Mouse (Mus musculus) lung, embryonic 14.5 days (tissue): Measurements from ENCODE around the gene Rhoj. TPM values are rescaled to one million over a fixed set of nuclear protein-coding genes. Genes with fewer than 3 reads are reported as not detected.
"Not testable (repeated sequence)": the region's sequence is repeated elsewhere in the genome, so short reads cannot be mapped to it uniquely, and the experiment has no call there.

Source experiments
- ATAC-seq: fragments of 200-750 bp; cut with Nextera tagmentation; 2 replicates; pipeline ENCODE4 v1.8.0; 2017; ENCODE audit warnings: mild to moderate bottlenecking, moderate TSS enrichment, moderate library complexity; ENCODE audit not compliant: insufficient read depth
- DNase-seq: peaks from one replicate; pipeline ENCODE4 v3.0.0-alpha.2; 2015
- H3K27ac ChIP-seq: fragments of 300-500 bp; sonication (generic); 2 replicates; pipeline ENCODE4 v1.5.1; 2014; ENCODE audit warnings: low read depth, mild to moderate bottlenecking, moderate library complexity
- H3K27me3 ChIP-seq: fragments of 300-500 bp; sonication (generic); 2 replicates; pipeline ENCODE4 v1.6.1; 2014; ENCODE audit warnings: low read length, control low read depth; ENCODE audit not compliant: insufficient read depth
- H3K36me3 ChIP-seq: fragments of 300-500 bp; sonication (generic); 2 replicates; pipeline ENCODE4 v1.6.1; 2014; ENCODE audit warnings: control low read depth; ENCODE audit not compliant: insufficient read depth
- H3K4me1 ChIP-seq: fragments of 300-500 bp; sonication (generic); 2 replicates; pipeline ENCODE4 v1.6.1; 2014; ENCODE audit warnings: antibody characterized with exemption, control low read depth; ENCODE audit not compliant: insufficient read depth
- H3K4me2 ChIP-seq: fragments of 300-500 bp; sonication (generic); 2 replicates; pipeline ENCODE4 v1.6.1; 2014; ENCODE audit warnings: mild to moderate bottlenecking
- H3K4me3 ChIP-seq: fragments of 300-500 bp; sonication (generic); 2 replicates; pipeline ENCODE4 v1.5.1; 2014; ENCODE audit warnings: low read depth, low read length
- H3K9ac ChIP-seq: fragments of 300-500 bp; sonication (generic); 2 replicates; pipeline ENCODE4 v1.6.1; 2014
- H3K9me3 ChIP-seq: fragments of 300-500 bp; sonication (generic); 2 replicates; pipeline ENCODE4 v1.6.1; 2016; ENCODE audit warnings: low read depth, low read length, control low read depth
- CTCF ChIP-seq: IDR thresholded peaks from 2 replicates; pipeline ENCODE4 v1.5.1; 2016; ENCODE audit warnings: antibody characterized with exemption, low read depth
- WGBS: fragments of 180-500 bp; shearing (Covaris S2); extraction: QIAGEN DNeasy Blood & Tissue Kit; methylation state at CpG from one replicate; pipeline ENCODE4 v1.1.7; 2014; 5-methylcytosine and 5-hydroxymethylcytosine counted together
- polyA plus RNA-seq: library from polyadenylated mRNA; unstranded; fragments of >200 nt; fragmentation: Nextera tagmentation; extraction: Ambion mirVana; gene quantifications from 2 replicates; pipeline ENCODE4 v1.2.1, GENCODE M21; 2014

Gene Rhoj
- polyA plus RNA-seq, 1 experiment from 2014 or later, result 54.4 TPM

GRCm38 (mm10) chr12:75313992-75314391 lies 5.9 kb downstream of the Rhoj start:
- H3K9ac ChIP-seq, result no peak overlapping the region
- H3K4me1 ChIP-seq, result no peaks in the 10 kb centered on the region
- no peak overlapping the region for H3K4me3 ChIP-seq
- H3K36me3 ChIP-seq, result no peaks in the 10 kb centered on the region
- no peak overlapping the region for H3K27ac ChIP-seq
- H3K27me3 ChIP-seq, result no peaks in the 10 kb centered on the region
- ATAC-seq (no peak), DNase-seq (peak; percentile 18)
- TF ChIP-seq CTCF, result no peak
- no peak overlapping the region for H3K4me2 ChIP-seq
- WGBS, result 62% methylated on average over 3 of the region's 3 CpGs
- no peaks in the 10 kb centered on the region for H3K9me3 ChIP-seq

DNA sequence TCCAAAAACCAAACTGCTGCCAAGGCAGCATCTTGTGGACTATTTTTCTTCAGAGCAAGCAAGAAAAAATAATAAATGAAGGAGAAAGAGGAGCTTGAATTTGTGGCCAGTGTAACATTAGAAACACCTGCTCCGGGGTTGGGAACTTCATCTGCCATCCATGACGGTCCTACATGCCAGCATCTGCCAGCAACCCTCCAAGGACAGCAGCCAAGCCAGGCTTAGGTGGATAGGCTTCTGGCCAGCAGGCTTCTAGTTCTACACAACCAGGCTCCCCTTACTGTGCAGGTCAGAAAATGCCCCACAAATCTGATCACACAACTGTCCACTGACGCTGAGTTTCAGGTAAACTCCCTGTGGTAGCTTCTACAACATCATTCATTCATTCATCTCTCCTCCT lies 7.7 kb downstream of the Rhoj start:
- no peaks in the 10 kb centered on the region for H3K9me3 ChIP-seq
- no peak overlapping the region for H3K27ac ChIP-seq
- no peak overlapping the region for H3K9ac ChIP-seq
- 82% methylated on average over 3 of the region's 3 CpGs for WGBS
- no peak overlapping the region for H3K4me2 ChIP-seq
- no peak for ATAC-seq
- H3K36me3 ChIP-seq, result no peaks in the 10 kb centered on the region
- H3K4me1 ChIP-seq, result no peaks in the 10 kb centered on the region
- no peak overlapping the region for H3K4me3 ChIP-seq
- no peak for DNase-seq
- TF ChIP-seq CTCF, result no peak
- no peaks in the 10 kb centered on the region for H3K27me3 ChIP-seq

GRCm38 (mm10) chr12:75320441-75320925 lies 12.4 kb downstream of the Rhoj start:
- DNase-seq (no peak), ATAC-seq (no peak)
- H3K9ac ChIP-seq, result no peak overlapping the region
- WGBS, result 51% methylated on average over 12 of the region's 12 CpGs
- no peak overlapping the region for H3K4me3 ChIP-seq
- 0 out of 2 replicates have a peak, but pooled peaks cover 4% of the 10 kb centered on the region for H3K36me3 ChIP-seq
- peaks cover 4% of the 10 kb centered on the region; the same call in 1 of the 2 replicates for H3K9me3 ChIP-seq
- no peaks in the 10 kb centered on the region for H3K4me1 ChIP-seq
- H3K4me2 ChIP-seq, result no peak overlapping the region
- no peaks in the 10 kb centered on the region for H3K27me3 ChIP-seq
- no peak overlapping the region for H3K27ac ChIP-seq
- TF ChIP-seq CTCF, result no peak

DNA sequence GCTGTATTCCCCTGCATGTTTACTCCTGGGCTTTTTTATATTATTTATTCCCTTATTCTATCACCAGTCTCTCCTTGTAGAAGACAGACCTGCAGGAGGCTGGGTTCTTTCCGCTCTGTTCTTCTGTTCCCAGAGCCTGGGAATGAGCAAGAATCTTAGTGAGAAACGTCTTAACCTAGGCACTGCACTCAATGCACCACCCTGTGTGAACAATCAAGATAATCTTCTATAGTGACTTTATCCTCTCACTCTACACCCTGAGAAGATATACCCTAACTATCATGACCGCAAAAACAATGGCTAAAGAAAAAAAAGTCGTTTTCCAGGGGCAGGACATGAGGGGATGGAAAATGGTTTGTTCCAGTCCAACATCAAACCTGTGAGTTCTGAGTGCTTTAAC lies 13.1 kb downstream of the Rhoj start:
- Histone ChIP-seq H3K36me3 (0 out of 2 replicates have a peak, but pooled peaks cover 4% of the 10 kb centered on the region), H3K4me3 (no peak overlapping the region), H3K9me3 (peaks cover 4% of the 10 kb centered on the region; the same call in 1 of the 2 replicates), H3K27ac (no peak overlapping the region), H3K27me3 (no peaks in the 10 kb centered on the region), H3K9ac (no peak overlapping the region), H3K4me2 (no peak overlapping the region), H3K4me1 (no peaks in the 10 kb centered on the region)
- ATAC-seq (no peak), DNase-seq (no peak)
- 76% methylated on average over 4 of the region's 4 CpGs for WGBS
- no peak for TF ChIP-seq CTCF

DNA sequence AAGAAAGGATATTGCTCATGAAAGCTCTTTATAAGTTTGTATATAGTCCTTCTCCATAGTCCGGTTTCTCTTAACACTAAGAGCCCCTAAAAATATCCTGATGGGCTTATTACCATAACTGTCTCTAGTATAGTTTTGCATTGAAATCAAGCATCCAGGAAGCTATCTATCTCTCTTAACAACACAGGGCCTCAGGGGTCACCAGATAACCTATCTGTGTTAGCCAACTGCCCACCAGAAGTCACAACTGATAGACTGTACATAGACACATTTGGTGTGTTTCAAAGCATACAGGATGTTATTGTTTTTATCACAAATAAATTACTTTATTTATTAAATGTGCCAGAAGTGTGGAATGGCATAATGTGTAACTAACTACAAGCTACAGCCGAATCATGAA lies 21.1 kb downstream of the Rhoj start:
- 70% methylated on average over 2 of the region's 2 CpGs for WGBS
- Histone ChIP-seq H3K9ac (no peak overlapping the region), H3K4me2 (no peak overlapping the region), H3K9me3 (no peaks in the 10 kb centered on the region), H3K4me1 (no peaks in the 10 kb centered on the region), H3K4me3 (no peak overlapping the region), H3K27me3 (no peaks in the 10 kb centered on the region), H3K36me3 (no peaks in the 10 kb centered on the region), H3K27ac (no peak overlapping the region)
- ATAC-seq (no peak), DNase-seq (no peak)
- no peak for TF ChIP-seq CTCF

GRCm38 (mm10) chr12:75339894-75340293 lies 31.8 kb downstream of the Rhoj start:
- Histone ChIP-seq H3K36me3 (no peaks in the 10 kb centered on the region), H3K4me2 (no peak overlapping the region), H3K9ac (no peak overlapping the region), H3K4me1 (no peaks in the 10 kb centered on the region), H3K4me3 (no peak overlapping the region), H3K27me3 (no peaks in the 10 kb centered on the region), H3K27ac (no peak overlapping the region), H3K9me3 (no peaks in the 10 kb centered on the region)
- DNase-seq (no peak), ATAC-seq (no peak)
- 82% methylated on average over 3 of the region's 3 CpGs for WGBS
- TF ChIP-seq CTCF, result no peak

DNA sequence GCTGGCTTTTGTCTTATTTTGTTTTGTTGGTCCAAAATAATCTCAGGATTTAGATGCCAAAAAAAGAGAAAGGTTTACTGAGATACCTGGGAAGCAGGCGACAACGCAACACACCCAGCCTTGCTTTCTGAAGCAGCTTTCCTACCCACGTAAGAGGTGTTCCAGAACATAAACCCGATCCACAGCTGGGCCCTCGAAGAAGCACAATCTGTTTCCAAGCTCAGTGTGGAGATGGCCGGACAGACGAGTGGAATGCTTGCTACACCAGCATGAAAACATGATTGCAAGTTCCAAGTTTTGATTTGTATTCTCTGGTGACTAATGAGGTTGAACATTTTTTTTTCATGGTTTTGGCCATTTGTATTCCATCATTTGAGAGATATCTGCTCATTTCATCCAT lies 32.2 kb downstream of the Rhoj start:
- Histone ChIP-seq H3K4me1 (no peaks in the 10 kb centered on the region), H3K9me3 (no peaks in the 10 kb centered on the region), H3K9ac (no peak overlapping the region), H3K4me2 (no peak overlapping the region), H3K27me3 (no peaks in the 10 kb centered on the region), H3K27ac (no peak overlapping the region), H3K4me3 (no peak overlapping the region), H3K36me3 (no peaks in the 10 kb centered on the region)
- no peak for TF ChIP-seq CTCF
- 91% methylated on average over 7 of the region's 7 CpGs for WGBS
- no peak for DNase-seq
- ATAC-seq, result no peak

- H3K27ac ChIP-seq, result no peak overlapping the region
- H3K9ac ChIP-seq, result no peak overlapping the region
- H3K4me2 ChIP-seq, result no peak overlapping the region
- WGBS, result 67% methylated on average over 7 of the region's 7 CpGs
- no peak for DNase-seq
- H3K27me3 ChIP-seq, result no peaks in the 10 kb centered on the region
- no peaks in the 10 kb centered on the region for H3K4me1 ChIP-seq
- TF ChIP-seq CTCF, result no peak
- no peak overlapping the region for H3K4me3 ChIP-seq
- ATAC-seq, result no peak
- no peaks in the 10 kb centered on the region for H3K9me3 ChIP-seq
- H3K36me3 ChIP-seq, result no peaks in the 10 kb centered on the region
Observed at GRCm38 (mm10) chr12:75348551-75348950, 40.4 kb downstream of the Rhoj start.

- not testable (repeated sequence) for DNase-seq, H3K4me3 ChIP-seq, H3K4me2 ChIP-seq, ATAC-seq, H3K9me3 ChIP-seq, H3K36me3 ChIP-seq, H3K27me3 ChIP-seq, H3K9ac ChIP-seq, H3K27ac ChIP-seq, H3K4me1 ChIP-seq
- WGBS, result 65% methylated on average over 5 of the region's 5 CpGs
Observed at GRCm38 (mm10) chr12:75349537-75349936, 41.4 kb downstream of the Rhoj start.
